Comparison of ENCODE assay signal across 10 mouse cellular contexts in genomic region chr11:107044321-107044720, GRCm38 (mm10). TPM values are rescaled to one million over a fixed set of nuclear protein-coding genes. Genes with fewer than 3 reads are reported as not detected.
DNase-seq lines count a peak whose midpoint lies in the region; ATAC-seq lines count a peak whose summit lies in the region.
"Had no signal": no experiment of that assay in that cellular context is flagged by ENCODE, and none has a peak within 500 bp of the region (broad histone marks: within the 10 kb centered on the region; RNA-seq: fewer than 3 reads in every experiment).

No protein-coding gene starts in this region.

- no peak overlapping the region for H3K4me3 ChIP-seq in kidney, embryonic 16.5 days (ENCODE audit: low read length)
- no peak overlapping the region for H3K4me3 ChIP-seq in heart, embryonic 12.5 days
- no peak overlapping the region for H3K4me3 ChIP-seq in stomach, embryonic 16.5 days (replicated peaks; ENCODE audit: low read length)
- H3K4me3 ChIP-seq: embryonic facial prominence, embryonic 15.5 days; myocyte had no signal

- ATAC-seq in kidney, embryonic 16.5 days (ENCODE audit: low FRiP score, low TSS enrichment), result no peak
- ATAC-seq in heart, embryonic 12.5 days (ENCODE audit: insufficient number of reproducible peaks, low FRiP score), result peak; percentile 72; the same call in 1 of the 2 replicates
- ATAC-seq in megakaryocyte-erythroid progenitor cell, adult 5-6 weeks (replicated peaks; ENCODE audit: low FRiP score, low TSS enrichment, poor library complexity, severe bottlenecking), result peak; percentile 95
- ATAC-seq in stomach, embryonic 16.5 days (ENCODE audit: insufficient read depth, low FRiP score), result peak; percentile 33; the same call in 1 of the 2 replicates

- no peaks in the 10 kb centered on the region for H3K4me1 ChIP-seq in kidney, embryonic 16.5 days (ENCODE audit: insufficient read depth, low read length)
- peaks cover 4% of the 10 kb centered on the region; the same call in 1 of the 2 replicates for H3K4me1 ChIP-seq in heart, embryonic 12.5 days (replicated peaks)
- H3K4me1 ChIP-seq in stomach, embryonic 16.5 days (ENCODE audit: control insufficient read depth, insufficient read depth, low read length), result no peaks in the 10 kb centered on the region
- H3K4me1 ChIP-seq: embryonic facial prominence, embryonic 15.5 days had no signal

- H3K27me3 ChIP-seq in kidney, embryonic 16.5 days (ENCODE audit: insufficient read depth, low read length), result no peaks in the 10 kb centered on the region
- no peaks in the 10 kb centered on the region for H3K27me3 ChIP-seq in heart, embryonic 12.5 days (replicated peaks)
- no peaks in the 10 kb centered on the region for H3K27me3 ChIP-seq in stomach, embryonic 16.5 days (ENCODE audit: control insufficient read depth, insufficient read depth, low read length)
- H3K27me3 ChIP-seq: embryonic facial prominence, embryonic 15.5 days had no signal

- no peak overlapping the region for H3K9ac ChIP-seq in kidney, embryonic 16.5 days (replicated peaks; ENCODE audit: low read length)
- H3K9ac ChIP-seq in heart, embryonic 12.5 days, result no peak overlapping the region
- no peak overlapping the region for H3K9ac ChIP-seq in stomach, embryonic 16.5 days (ENCODE audit: low read length)
- H3K9ac ChIP-seq: embryonic facial prominence, embryonic 15.5 days had no signal

- no peak overlapping the region for H3K4me2 ChIP-seq in kidney, embryonic 16.5 days (replicated peaks; ENCODE audit: low read depth, low read length)
- H3K4me2 ChIP-seq in heart, embryonic 12.5 days, result no peak overlapping the region
- H3K4me2 ChIP-seq in stomach, embryonic 16.5 days (ENCODE audit: low read depth, low read length), result no peak overlapping the region
- H3K4me2 ChIP-seq: embryonic facial prominence, embryonic 15.5 days had no signal

- H3K27ac ChIP-seq in kidney, embryonic 16.5 days (ENCODE audit: low read length), result no peak overlapping the region
- H3K27ac ChIP-seq in heart, embryonic 12.5 days (ENCODE audit: poor library complexity, severe bottlenecking), result no peak overlapping the region
- H3K27ac ChIP-seq in stomach, embryonic 16.5 days (ENCODE audit: low read length), result no peak overlapping the region
- H3K27ac ChIP-seq: embryonic facial prominence, embryonic 15.5 days had no signal

- WGBS in kidney, embryonic 16.5 days, result 57% methylated on average over 5 of the region's 5 CpGs
- WGBS in heart, embryonic 12.5 days, result 25% methylated on average over 5 of the region's 5 CpGs
- WGBS in stomach, embryonic 16.5 days, result 33% methylated on average over 5 of the region's 5 CpGs

- H3K9me3 ChIP-seq in kidney, embryonic 16.5 days (ENCODE audit: low read length), result no peaks in the 10 kb centered on the region
- no peaks in the 10 kb centered on the region for H3K9me3 ChIP-seq in heart, embryonic 12.5 days (replicated peaks)
- no peaks in the 10 kb centered on the region for H3K9me3 ChIP-seq in stomach, embryonic 16.5 days (replicated peaks; ENCODE audit: control insufficient read depth, low read length)
- H3K9me3 ChIP-seq: embryonic facial prominence, embryonic 15.5 days had no signal

- DNase-seq in kidney, adult 8-10 months, result peak; percentile 52 to 61
- DNase-seq in Muller cell, postnatal 12 days (ENCODE audit: inconsistent ontology term), result peak; percentile 42
- DNase-seq in cerebellum, adult 9-10 months, result peak; percentile 82
- peak; percentile 72 to 79 for DNase-seq in layer of hippocampus, postnatal 10 days (ENCODE audit: low spot score in 2 of 2)

- peaks cover 57% of the 10 kb centered on the region for H3K36me3 ChIP-seq in kidney, embryonic 16.5 days (ENCODE audit: insufficient read depth, low read length)
- H3K36me3 ChIP-seq in heart, embryonic 12.5 days, result peaks cover 67% of the 10 kb centered on the region
- H3K36me3 ChIP-seq in stomach, embryonic 16.5 days (ENCODE audit: control insufficient read depth, insufficient read depth, low read length), result peaks cover 14% of the 10 kb centered on the region; the same call in 1 of the 2 replicates

RNA-seq across cellular contexts. Expression of gene 1810010H24Rik, which starts 18.8 kb away (rescaled TPM):
- polyA plus RNA-seq in kidney, embryonic 16.5 days (2015; fragmentation: Nextera tagmentation; extraction: Ambion mirVana), result 1.4 and 1.8 TPM in 2 replicates
- 1.1 and 2.2 TPM in 2 replicates for polyA plus RNA-seq in heart, embryonic 12.5 days (2016; fragmentation: Nextera tagmentation; extraction: Ambion mirVana)
- 1 to 10 TPM; 3.0 to 3.9 TPM for total RNA-seq in layer of hippocampus, postnatal 10 days (2021)
- 1.7 TPM in 1 of 2 replicates, not detected in the other for total RNA-seq in megakaryocyte-erythroid progenitor cell, adult 5-6 weeks (2014; fragmentation: Nextera tagmentation)
- total RNA-seq in megakaryocyte-erythroid progenitor cell, adult 5-6 weeks (2017), result 1.3 TPM in 1 of 2 replicates, not detected in the other
- polyA plus RNA-seq in stomach, embryonic 16.5 days (2015; fragmentation: Nextera tagmentation; extraction: Ambion mirVana), result 2.0 TPM in 2 replicates

RNA-seq across cellular contexts. Expression of gene Kpna2, which starts 45.0 kb away (rescaled TPM):
- polyA plus RNA-seq in kidney, embryonic 16.5 days (2015; fragmentation: Nextera tagmentation; extraction: Ambion mirVana), result 353 and 411 TPM in 2 replicates
- 301 and 321 TPM in 2 replicates for polyA plus RNA-seq in heart, embryonic 12.5 days (2016; fragmentation: Nextera tagmentation; extraction: Ambion mirVana)
- 10 to 100 TPM; 47.2 to 47.7 TPM for total RNA-seq in layer of hippocampus, postnatal 10 days (2021)
- 179 and 203 TPM in 2 replicates for total RNA-seq in megakaryocyte-erythroid progenitor cell, adult 5-6 weeks (2014; fragmentation: Nextera tagmentation)
- 146 and 149 TPM in 2 replicates for total RNA-seq in megakaryocyte-erythroid progenitor cell, adult 5-6 weeks (2017)
- 297 and 327 TPM in 2 replicates for polyA plus RNA-seq in stomach, embryonic 16.5 days (2015; fragmentation: Nextera tagmentation; extraction: Ambion mirVana)
